Comparison of ENCODE assay signal across 8 mouse cellular contexts in genomic region chr12:84217111-84217507, GRCm38 (mm10). TPM values are rescaled to one million over a fixed set of nuclear protein-coding genes. Genes with fewer than 3 reads are reported as not detected.
DNase-seq lines count a peak whose midpoint lies in the region; ATAC-seq and TF ChIP-seq lines count a peak whose summit lies in the region.

No protein-coding gene starts in this region.

- H3K9me3 ChIP-seq in ES-Bruce4 (replicated peaks; ENCODE audit: control insufficient read depth, insufficient read depth, low read length, poor library complexity, severe bottlenecking) = no peaks in the 10 kb centered on the region
- no peaks in the 10 kb centered on the region for H3K9me3 ChIP-seq in hindbrain, embryonic 12.5 days (replicated peaks)

- no peak overlapping the region for H3K9ac ChIP-seq in ES-Bruce4 (ENCODE audit: low read depth, poor library complexity, severe bottlenecking)
- 0 out of 2 replicates have a peak overlapping the region, but pooled peaks have one; percentile 82 for H3K9ac ChIP-seq in hindbrain, embryonic 12.5 days

- no peaks in the 10 kb centered on the region for H3K36me3 ChIP-seq in ES-Bruce4 (ENCODE audit: control insufficient read depth, insufficient read depth, low read length, poor library complexity, severe bottlenecking)
- no peaks in the 10 kb centered on the region for H3K36me3 ChIP-seq in hindbrain, embryonic 12.5 days
- no peaks in the 10 kb centered on the region for H3K36me3 ChIP-seq in thymus, adult 2 months (ENCODE audit: control insufficient read depth, insufficient read depth, low read length)

- WGBS in bone marrow, adult 2 months = 29% methylated on average over 4 of the region's 4 CpGs
- WGBS in hindbrain, embryonic 12.5 days = 39% methylated on average over 4 of the region's 4 CpGs
- 69% methylated on average over 4 of the region's 4 CpGs for WGBS in thymus, adult 2 months

- no peak for TF ChIP-seq EP300 in ES-Bruce4 (IDR thresholded peaks at IDR 0.05; ENCODE audit: insufficient read depth, low read depth, low read length)

- H3K27me3 ChIP-seq in ES-Bruce4 (ENCODE audit: control insufficient read depth, insufficient read depth, low read length, poor library complexity, severe bottlenecking) = no peaks in the 10 kb centered on the region
- no peaks in the 10 kb centered on the region for H3K27me3 ChIP-seq in hindbrain, embryonic 12.5 days
- no peaks in the 10 kb centered on the region for H3K27me3 ChIP-seq in thymus, adult 2 months (ENCODE audit: control insufficient read depth, insufficient read depth, low read length)

- no peak for ATAC-seq in hindbrain, embryonic 12.5 days (ENCODE audit: low FRiP score)
- ATAC-seq in granulocyte monocyte progenitor cell, adult 5-6 weeks (replicated peaks; ENCODE audit: poor library complexity, severe bottlenecking) = no peak

- DNase-seq in lung, postnatal 14 days = peak; percentile 32
- DNase-seq in thymus, adult 2 months = no peak
- DNase-seq in embryo, embryonic 10 days (ENCODE audit: low spot score) = no peak
- DNase-seq in kidney, adult 11 months = no peak

- no peak for TF ChIP-seq POLR2A in ES-Bruce4 (IDR thresholded peaks at IDR 0.05; ENCODE audit: insufficient read depth, low read length)
- no peak for TF ChIP-seq POLR2A in bone marrow, adult 2 months (IDR thresholded peaks at IDR 0.05; ENCODE audit: borderline replicate concordance, control insufficient read depth, low read depth, low read length)
- TF ChIP-seq POLR2A in thymus, adult 2 months (IDR thresholded peaks at IDR 0.05; ENCODE audit: control insufficient read depth, extremely low read depth, insufficient read depth, low read length, poor library complexity) = no peak

- TF ChIP-seq CTCF in ES-Bruce4 (IDR thresholded peaks at IDR 0.05; ENCODE audit: low read depth, low read length) = no peak
- TF ChIP-seq CTCF in bone marrow, adult 2 months (IDR thresholded peaks at IDR 0.05; ENCODE audit: control insufficient read depth, insufficient read depth, low read length) = no peak
- no peak for TF ChIP-seq CTCF in thymus, adult 2 months (IDR thresholded peaks at IDR 0.05; ENCODE audit: borderline replicate concordance, control insufficient read depth, extremely low read depth, insufficient read depth, low read length, poor library complexity)

- H3K4me1 ChIP-seq in ES-Bruce4 (ENCODE audit: control insufficient read depth, insufficient read depth, low read length) = peaks cover 20% of the 10 kb centered on the region
- peaks cover 1% of the 10 kb centered on the region; the same call in 1 of the 2 replicates for H3K4me1 ChIP-seq in bone marrow, adult 2 months (ENCODE audit: control insufficient read depth, insufficient read depth, low read length)
- H3K4me1 ChIP-seq in hindbrain, embryonic 12.5 days = peaks cover 50% of the 10 kb centered on the region
- peaks cover 34% of the 10 kb centered on the region for H3K4me1 ChIP-seq in thymus, adult 2 months (replicated peaks; ENCODE audit: control insufficient read depth, insufficient read depth, low read length)

- peak overlapping the region; percentile 47 for H3K27ac ChIP-seq in ES-Bruce4 (ENCODE audit: insufficient read depth, low read length)
- peak overlapping the region; percentile 95; the same call in 1 of the 2 replicates for H3K27ac ChIP-seq in bone marrow, adult 2 months (ENCODE audit: control insufficient read depth, insufficient read depth, low read depth, low read length, poor library complexity)
- peak overlapping the region; percentile 82 for H3K27ac ChIP-seq in hindbrain, embryonic 12.5 days
- H3K27ac ChIP-seq in thymus, adult 2 months (ENCODE audit: control insufficient read depth, insufficient read depth, low read length) = no peak overlapping the region

- H3K4me3 ChIP-seq in ES-Bruce4 (ENCODE audit: low read depth, low read length) = peak overlapping the region; percentile 16; the same call in 1 of the 2 replicates
- H3K4me3 ChIP-seq in bone marrow, adult 2 months (replicated peaks; ENCODE audit: control insufficient read depth, low read depth, low read length) = peak overlapping the region; percentile 89
- peak overlapping the region; percentile 83 for H3K4me3 ChIP-seq in hindbrain, embryonic 12.5 days
- H3K4me3 ChIP-seq in thymus, adult 2 months (ENCODE audit: control insufficient read depth, insufficient read depth, low read length) = no peak overlapping the region

- H3K4me2 ChIP-seq in hindbrain, embryonic 12.5 days (replicated peaks) = peak overlapping the region; percentile 95

RNA-seq across cellular contexts. Expression of gene Elmsan1, which starts 1.6 kb away (rescaled TPM):
- polyA plus RNA-seq in ES-Bruce4 (2011; ENCODE audit: insufficient read depth, insufficient read length, low read depth, missing spikeins) = 28.3 and 30.1 TPM in 2 replicates
- 12.5 and 20.0 TPM in 2 replicates for polyA plus RNA-seq in bone marrow, adult 2 months (2011; ENCODE audit: insufficient read depth, insufficient read length, low replicate concordance, missing spikeins)
- 7.2 and 8.0 TPM in 2 replicates for polyA plus RNA-seq in hindbrain, embryonic 12.5 days (2016; fragmentation: Nextera tagmentation; extraction: Ambion mirVana)
- polyA plus RNA-seq in thymus, adult 2 months (2012; rRNA removed) = 26.1 and 30.9 TPM in 2 replicates
- 12.7 and 15.1 TPM in 2 replicates for total RNA-seq in granulocyte monocyte progenitor cell, adult 5-6 weeks (2014; fragmentation: Nextera tagmentation)
- total RNA-seq in granulocyte monocyte progenitor cell, adult 5-6 weeks (2017) = 7.8 and 10.1 TPM in 2 replicates
